Mouse (Mus musculus) embryonic facial prominence, embryonic 12.5 days (tissue): ENCODE results near the gene Nckap1l. TPM values are rescaled to one million over a fixed set of nuclear protein-coding genes. Genes with fewer than 3 reads are reported as not detected.

ENCODE experiments used
- ATAC-seq: fragments of 200-750 bp; cut with Nextera tagmentation; 2 replicates; pipeline ENCODE4 v1.8.0; 2017; ENCODE audit not compliant: insufficient number of reproducible peaks, insufficient read depth, low FRiP score, low TSS enrichment
- H3K27ac ChIP-seq: fragments of 300-500 bp; sonication (generic); 2 replicates; pipeline ENCODE4 v1.5.1; 2016; ENCODE audit warnings: mild to moderate bottlenecking
- H3K27me3 ChIP-seq: fragments of 300-500 bp; sonication (generic); 2 replicates; pipeline ENCODE4 v1.6.1; 2016; ENCODE audit warnings: mild to moderate bottlenecking, moderate library complexity
- H3K36me3 ChIP-seq: fragments of 300-500 bp; sonication (generic); 2 replicates; pipeline ENCODE4 v1.6.1; 2016; ENCODE audit warnings: mild to moderate bottlenecking
- H3K4me1 ChIP-seq: fragments of 300-500 bp; sonication (generic); 2 replicates; pipeline ENCODE4 v1.6.1; 2016
- H3K4me2 ChIP-seq: fragments of 300-500 bp; sonication (generic); replicated peaks from 2 replicates; pipeline ENCODE4 v1.6.1; 2016; ENCODE audit warnings: mild to moderate bottlenecking, moderate library complexity
- H3K4me3 ChIP-seq: fragments of 300-500 bp; sonication (generic); 2 replicates; pipeline ENCODE4 v1.5.1; 2016; ENCODE audit warnings: mild to moderate bottlenecking
- H3K9ac ChIP-seq: fragments of 300-500 bp; sonication (generic); 2 replicates; pipeline ENCODE4 v1.6.1; 2016; ENCODE audit warnings: mild to moderate bottlenecking, moderate library complexity
- H3K9me3 ChIP-seq: fragments of 300-500 bp; sonication (generic); 2 replicates; pipeline ENCODE4 v1.6.1; 2016; ENCODE audit warnings: mild to moderate bottlenecking, moderate library complexity
- WGBS: fragments of 180-500 bp; shearing (Covaris S2); methylation state at CpG from one replicate; pipeline ENCODE4 v1.1.7; 2016; 5-methylcytosine and 5-hydroxymethylcytosine counted together
- polyA plus RNA-seq: library from polyadenylated mRNA; unstranded; fragments of >200 nt; fragmentation: Nextera tagmentation; extraction: Ambion mirVana; gene quantifications from 2 replicates; pipeline ENCODE4 v1.2.1, GENCODE M21; 2016

Nckap1l gene
- polyA plus RNA-seq, 1 experiment from 2014 or later = 1.9 TPM

DNA sequence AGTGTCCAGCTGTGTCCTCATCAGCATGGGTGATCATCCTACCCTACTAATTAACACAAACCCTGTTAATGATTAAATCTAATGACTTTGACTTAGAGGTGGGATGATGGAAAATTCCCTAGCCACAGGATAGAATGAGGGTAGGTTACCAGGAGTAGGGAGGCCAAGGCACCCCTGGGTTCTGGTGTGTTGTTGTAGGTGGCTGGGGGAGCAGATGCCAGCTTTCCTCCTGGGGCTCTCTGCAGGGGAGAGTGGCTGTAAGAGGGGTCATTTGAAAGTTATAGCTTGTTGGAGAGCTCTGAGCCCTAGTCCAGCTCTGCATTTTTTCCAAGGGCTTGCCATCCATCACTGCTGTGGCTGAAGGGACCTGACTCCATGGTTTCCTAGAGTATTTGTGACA is 88.9 kb downstream of the Nckap1l start:
- Histone ChIP-seq H3K9me3 (no peaks in the 10 kb centered on the region), H3K4me1 (peaks cover under 1% of the 10 kb centered on the region; the same call in 1 of the 2 replicates), H3K4me3 (no peak overlapping the region), H3K9ac (no peak overlapping the region), H3K36me3 (no peaks in the 10 kb centered on the region), H3K27me3 (peaks cover 16% of the 10 kb centered on the region; the same call in 1 of the 2 replicates), H3K27ac (no peak overlapping the region), H3K4me2 (no peak overlapping the region)
- ATAC-seq = no peak

DNA sequence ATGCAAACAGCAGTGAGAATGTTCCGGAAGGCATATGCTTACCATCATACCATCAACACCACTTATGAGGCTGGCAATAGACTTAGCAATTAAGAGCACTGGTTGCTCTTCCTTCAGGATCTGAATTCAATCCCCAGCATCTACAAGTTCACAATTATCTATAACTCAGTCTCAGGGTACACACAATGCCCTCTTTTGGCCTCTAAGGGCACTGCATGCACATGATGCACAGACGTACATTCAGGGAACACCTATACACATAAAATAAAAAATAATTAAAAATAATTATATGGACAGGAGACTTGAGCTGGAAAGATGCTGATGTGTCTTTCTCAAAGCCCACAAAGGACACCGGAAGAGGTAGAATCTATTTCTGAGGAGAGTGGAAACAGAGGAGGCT is 94.4 kb downstream of the Nckap1l start:
- Histone ChIP-seq H3K27ac (no peak overlapping the region), H3K4me3 (no peak overlapping the region), H3K4me1 (no peaks in the 10 kb centered on the region), H3K9me3 (no peaks in the 10 kb centered on the region), H3K4me2 (no peak overlapping the region), H3K36me3 (no peaks in the 10 kb centered on the region), H3K9ac (no peak overlapping the region), H3K27me3 (no peaks in the 10 kb centered on the region)
- 86% methylated on average over 3 of the region's 3 CpGs for WGBS
- no peak for ATAC-seq

Other genes starting within 250 kb of the Nckap1l start
- 173 and 176 TPM in 2 replicates for gene Cbx5, start 214.0 kb upstream of the Nckap1l start, polyA plus RNA-seq
- 1,204 and 1,244 TPM in 2 replicates for gene Hnrnpa1, start 213.4 kb upstream of the Nckap1l start, polyA plus RNA-seq
- 4.9 and 5.2 TPM in 2 replicates for gene Nfe2, start 195.4 kb upstream of the Nckap1l start, polyA plus RNA-seq
- gene Copz1, start 181.1 kb upstream of the Nckap1l start, polyA plus RNA-seq = 257 and 268 TPM in 2 replicates
- 0.47 and 0.67 TPM in 2 replicates for gene Gpr84, start 143.2 kb upstream of the Nckap1l start, polyA plus RNA-seq
- gene Zfp385a, start 113.7 kb upstream of the Nckap1l start, polyA plus RNA-seq = 12.6 and 14.5 TPM in 2 replicates
- gene Itga5, start 87.0 kb upstream of the Nckap1l start, polyA plus RNA-seq = 49.4 and 50.9 TPM in 2 replicates
- gene Gtsf1, start 23.3 kb upstream of the Nckap1l start, polyA plus RNA-seq = not detected in 2 replicates
- not detected in 2 replicates for gene Gtsf2, start 5.3 kb upstream of the Nckap1l start, polyA plus RNA-seq
- 8.2 and 9.1 TPM in 2 replicates for gene Pde1b, start 49.2 kb downstream of the Nckap1l start, polyA plus RNA-seq
- 21.1 and 22.6 TPM in 2 replicates for gene Ppp1r1a, start 84.2 kb downstream of the Nckap1l start, polyA plus RNA-seq
- not detected in 2 replicates for gene Glycam1, start 111.3 kb downstream of the Nckap1l start, polyA plus RNA-seq